Mouse (Mus musculus): ENCODE data around the gene Kat2a. TPM values are rescaled to one million over a fixed set of nuclear protein-coding genes. Genes with fewer than 3 reads are reported as not detected.
"Not testable (repeated sequence)": the region's sequence is repeated elsewhere in the genome, so short reads cannot be mapped to it uniquely, and the experiment has no call there.

The Kat2a gene
- polyA plus RNA-seq, 1 experiment from 2014 or later: 11.8 TPM

DNA sequence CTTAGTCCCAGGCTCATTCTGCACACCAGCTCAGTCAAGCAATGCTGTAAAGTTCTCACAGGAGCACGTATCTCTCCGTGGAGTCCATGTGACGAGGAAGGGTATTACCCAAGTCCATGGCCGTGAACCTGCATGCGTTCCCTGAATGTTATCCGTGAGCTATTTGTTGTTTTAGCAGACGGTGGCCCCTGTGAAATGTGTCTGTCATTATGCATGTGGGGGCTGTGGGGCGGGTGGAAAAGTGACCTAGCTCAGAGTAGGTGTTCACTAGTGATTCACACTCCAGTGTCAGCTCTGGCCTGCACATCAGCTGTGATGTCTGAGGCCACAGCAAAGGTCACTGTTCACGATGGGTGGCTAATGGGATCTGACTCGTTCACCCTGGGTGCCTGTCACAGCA, 52.5 kb downstream of the Kat2a start:
- no peaks in the 10 kb centered on the region for H3K27me3 ChIP-seq (replicated peaks; ENCODE audit: control insufficient read depth, insufficient read depth, low read length)
- no peak for ATAC-seq

DNA sequence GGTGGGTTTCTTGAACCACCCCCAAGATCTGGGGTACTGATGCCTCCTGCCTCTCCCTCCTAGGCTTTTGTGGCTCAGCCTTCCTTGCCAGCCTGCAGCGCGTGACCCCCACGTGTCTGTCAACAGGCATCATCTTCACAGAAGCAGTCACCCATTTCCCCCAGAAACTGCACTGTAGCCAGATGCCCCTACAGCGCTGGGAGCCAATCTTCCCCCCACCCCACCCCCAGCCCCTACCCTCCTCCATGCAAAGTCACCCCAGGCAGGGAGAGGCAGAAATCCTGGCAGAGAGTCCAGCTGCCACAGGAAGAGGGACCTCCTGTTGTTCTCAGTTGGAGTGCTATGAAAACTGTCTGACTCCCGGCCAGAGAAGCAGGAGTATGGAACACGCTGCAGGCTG, 55.8 kb downstream of the Kat2a start:
- H3K4me2 ChIP-seq (replicated peaks; ENCODE audit: low read depth): no peak overlapping the region
- WGBS: 24% methylated on average over 6 of the region's 6 CpGs
- no peak overlapping the region for H3K27ac ChIP-seq (ENCODE audit: low read depth, low read length)
- no peak for ATAC-seq
- H3K9me3 ChIP-seq (ENCODE audit: control insufficient read depth): no peaks in the 10 kb centered on the region
- no peak overlapping the region for H3K9ac ChIP-seq (ENCODE audit: low read depth, low read length)
- no peak overlapping the region for H3K4me3 ChIP-seq (ENCODE audit: low read depth, low read length)
- H3K4me1 ChIP-seq (replicated peaks; ENCODE audit: control insufficient read depth, insufficient read depth, low read length): no peaks in the 10 kb centered on the region
- TF ChIP-seq CTCF (IDR thresholded peaks at IDR 0.05; ENCODE audit: low read depth): no peak
- no peaks in the 10 kb centered on the region for H3K27me3 ChIP-seq (replicated peaks; ENCODE audit: control insufficient read depth, insufficient read depth, low read length)
- H3K36me3 ChIP-seq (ENCODE audit: control insufficient read depth, insufficient read depth): no peaks in the 10 kb centered on the region

More for the DNA sequence above, 52.5 kb downstream of the Kat2a start:
- no peak overlapping the region for H3K9ac ChIP-seq (ENCODE audit: low read depth, low read length)
- H3K4me3 ChIP-seq (ENCODE audit: low read depth, low read length): no peak overlapping the region
- H3K36me3 ChIP-seq (ENCODE audit: control insufficient read depth, insufficient read depth): no peaks in the 10 kb centered on the region
- no peak overlapping the region for H3K27ac ChIP-seq (ENCODE audit: low read depth, low read length)
- WGBS: 66% methylated on average over 10 of the region's 10 CpGs
- no peaks in the 10 kb centered on the region for H3K9me3 ChIP-seq (ENCODE audit: control insufficient read depth)
- TF ChIP-seq CTCF (IDR thresholded peaks at IDR 0.05; ENCODE audit: low read depth): no peak
- no peak overlapping the region for H3K4me2 ChIP-seq (replicated peaks; ENCODE audit: low read depth)
- H3K4me1 ChIP-seq (replicated peaks; ENCODE audit: control insufficient read depth, insufficient read depth, low read length): no peaks in the 10 kb centered on the region

DNA sequence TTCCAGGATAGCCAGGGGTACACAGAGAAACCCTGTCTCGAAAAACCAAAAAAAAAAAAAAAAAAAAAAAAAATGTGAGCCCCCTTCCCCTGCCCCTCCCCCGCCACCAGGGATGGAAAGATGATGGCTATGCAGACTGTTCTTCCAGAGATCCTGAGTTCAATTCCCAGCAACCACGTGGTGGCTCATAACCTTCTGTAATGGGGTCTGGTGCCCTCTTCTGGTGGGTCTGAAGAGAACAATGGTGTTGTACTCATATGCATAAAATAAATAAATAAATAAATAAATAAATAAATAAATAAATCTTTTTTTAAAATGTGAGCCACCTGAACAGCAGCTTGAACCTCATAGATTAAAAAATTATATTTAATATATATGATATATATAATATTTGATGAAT, 56.7 kb downstream of the Kat2a start:
- not testable (repeated sequence) for H3K27ac ChIP-seq (ENCODE audit: low read depth, low read length); H3K4me2 ChIP-seq (replicated peaks; ENCODE audit: low read depth); H3K9ac ChIP-seq (ENCODE audit: low read depth, low read length); H3K27me3 ChIP-seq (replicated peaks; ENCODE audit: control insufficient read depth, insufficient read depth, low read length); H3K9me3 ChIP-seq (ENCODE audit: control insufficient read depth); H3K4me1 ChIP-seq (replicated peaks; ENCODE audit: control insufficient read depth, insufficient read depth, low read length); H3K4me3 ChIP-seq (ENCODE audit: low read depth, low read length); ATAC-seq; H3K36me3 ChIP-seq (ENCODE audit: control insufficient read depth, insufficient read depth)
- WGBS: 56% methylated on average over 2 of the region's 3 CpGs
- TF ChIP-seq CTCF (IDR thresholded peaks at IDR 0.05; ENCODE audit: low read depth): peak; percentile 39

Other genes starting within 250 kb of the Kat2a start
- gene Klhl11, start 239.7 kb downstream of the Kat2a start, polyA plus RNA-seq (2015; fragmentation: Nextera tagmentation; extraction: Ambion mirVana): 1.8 and 1.9 TPM in 2 replicates
- 29.3 and 29.5 TPM in 2 replicates for gene Acly, start 184.5 kb downstream of the Kat2a start, polyA plus RNA-seq (2015; fragmentation: Nextera tagmentation; extraction: Ambion mirVana)
- 0.18 and 0.22 TPM in 2 replicates for gene Ttc25, start 166.9 kb downstream of the Kat2a start, polyA plus RNA-seq (2015; fragmentation: Nextera tagmentation; extraction: Ambion mirVana)
- 15.6 and 16.3 TPM in 2 replicates for gene Cnp, start 137.6 kb downstream of the Kat2a start, polyA plus RNA-seq (2015; fragmentation: Nextera tagmentation; extraction: Ambion mirVana)
- gene Nkiras2, start 93.2 kb downstream of the Kat2a start, polyA plus RNA-seq (2015; fragmentation: Nextera tagmentation; extraction: Ambion mirVana): 52.2 and 55.7 TPM in 2 replicates
- gene Dnajc7, start 92.3 kb downstream of the Kat2a start, polyA plus RNA-seq (2015; fragmentation: Nextera tagmentation; extraction: Ambion mirVana): 72.9 and 80.2 TPM in 2 replicates
- 0.09 and 0.20 TPM in 2 replicates for gene Zfp385c, start 20.0 kb downstream of the Kat2a start, polyA plus RNA-seq (2015; fragmentation: Nextera tagmentation; extraction: Ambion mirVana)
- gene Dhx58, start 8.2 kb downstream of the Kat2a start, polyA plus RNA-seq (2015; fragmentation: Nextera tagmentation; extraction: Ambion mirVana): 9.8 and 10.0 TPM in 2 replicates
- 0.44 and 0.65 TPM in 2 replicates for gene Hspb9, start 1.4 kb upstream of the Kat2a start, polyA plus RNA-seq (2015; fragmentation: Nextera tagmentation; extraction: Ambion mirVana)
- gene Rab5c, start 25.8 kb upstream of the Kat2a start, polyA plus RNA-seq (2015; fragmentation: Nextera tagmentation; extraction: Ambion mirVana): 62.2 and 62.7 TPM in 2 replicates
- gene Kcnh4, start 47.5 kb upstream of the Kat2a start, polyA plus RNA-seq (2015; fragmentation: Nextera tagmentation; extraction: Ambion mirVana): 0.04 and 0.12 TPM in 2 replicates
- gene Hcrt, start 50.5 kb upstream of the Kat2a start, polyA plus RNA-seq (2015; fragmentation: Nextera tagmentation; extraction: Ambion mirVana): not detected in 2 replicates
- 5.2 and 5.5 TPM in 2 replicates for gene Ghdc, start 58.5 kb upstream of the Kat2a start, polyA plus RNA-seq (2015; fragmentation: Nextera tagmentation; extraction: Ambion mirVana)
- 13.0 and 13.3 TPM in 2 replicates for gene Stat5b, start 138.3 kb upstream of the Kat2a start, polyA plus RNA-seq (2015; fragmentation: Nextera tagmentation; extraction: Ambion mirVana)
- gene Stat5a, start 146.9 kb upstream of the Kat2a start, polyA plus RNA-seq (2015; fragmentation: Nextera tagmentation; extraction: Ambion mirVana): 4.8 TPM in 2 replicates
- gene Stat3, start 227.1 kb upstream of the Kat2a start, polyA plus RNA-seq (2015; fragmentation: Nextera tagmentation; extraction: Ambion mirVana): 61.2 and 68.6 TPM in 2 replicates

Measured in intestine, postnatal 0 days (tissue).